Mouse (Mus musculus) midbrain, embryonic 11.5 days (tissue): ENCODE measurements around the gene Tcf20. TPM values are rescaled to one million over a fixed set of nuclear protein-coding genes. Genes with fewer than 3 reads are reported as not detected.

Experiments used
- ATAC-seq: fragments of 200-750 bp; cut with Nextera tagmentation; 2 replicates; pipeline ENCODE4 v1.8.0; 2017; ENCODE audit warnings: moderate TSS enrichment, moderate library complexity; ENCODE audit not compliant: low FRiP score
- DNase-seq: peaks from one replicate; pipeline ENCODE4 v3.0.0; 2015; ENCODE audit warnings: low spot score; ENCODE audit errors: missing footprints
- H3K27ac ChIP-seq: fragments of 300-500 bp; sonication (generic); 2 replicates; pipeline ENCODE4 v1.5.1; 2014; ENCODE audit warnings: low read depth, low read length
- H3K27me3 ChIP-seq: fragments of 300-500 bp; sonication (generic); 2 replicates; pipeline ENCODE4 v1.6.1; 2014; ENCODE audit warnings: mild to moderate bottlenecking, low read length, moderate library complexity, mixed read lengths; ENCODE audit not compliant: control insufficient read depth, insufficient read depth
- H3K36me3 ChIP-seq: fragments of 300-500 bp; sonication (generic); 2 replicates; pipeline ENCODE4 v1.6.1; 2014; ENCODE audit warnings: mild to moderate bottlenecking, low read length, moderate library complexity, mixed read lengths; ENCODE audit not compliant: control insufficient read depth, insufficient read depth
- H3K4me1 ChIP-seq: fragments of 300-500 bp; sonication (generic); 2 replicates; pipeline ENCODE4 v1.6.1; 2014; ENCODE audit warnings: low read length; ENCODE audit not compliant: control insufficient read depth, insufficient read depth
- H3K4me2 ChIP-seq: fragments of 300-500 bp; sonication (generic); 2 replicates; pipeline ENCODE4 v1.6.1; 2014; ENCODE audit warnings: mild to moderate bottlenecking, moderate library complexity
- H3K4me3 ChIP-seq: fragments of 300-500 bp; sonication (generic); 2 replicates; pipeline ENCODE4 v1.5.1; 2014; ENCODE audit warnings: low read depth, low read length
- H3K9ac ChIP-seq: fragments of 300-500 bp; sonication (generic); 2 replicates; pipeline ENCODE4 v1.6.1; 2014; ENCODE audit warnings: low read length
- H3K9me3 ChIP-seq: fragments of 300-500 bp; sonication (generic); 2 replicates; pipeline ENCODE4 v1.6.1; 2016; ENCODE audit warnings: low read length; ENCODE audit not compliant: control insufficient read depth
- WGBS: fragments of 180-500 bp; shearing (Covaris S2); extraction: QIAGEN DNeasy Blood & Tissue Kit; methylation state at CpG from one replicate; pipeline ENCODE4 v1.1.7; 2014; 5-methylcytosine and 5-hydroxymethylcytosine counted together
- polyA plus RNA-seq: library from polyadenylated mRNA; unstranded; fragments of >200 nt; fragmentation: Nextera tagmentation; extraction: Ambion mirVana; gene quantifications from 2 replicates; pipeline ENCODE4 v1.2.1, GENCODE M21; 2014

Tcf20 gene
- polyA plus RNA-seq, 1 experiment from 2014 or later = 13.5 TPM

DNA sequence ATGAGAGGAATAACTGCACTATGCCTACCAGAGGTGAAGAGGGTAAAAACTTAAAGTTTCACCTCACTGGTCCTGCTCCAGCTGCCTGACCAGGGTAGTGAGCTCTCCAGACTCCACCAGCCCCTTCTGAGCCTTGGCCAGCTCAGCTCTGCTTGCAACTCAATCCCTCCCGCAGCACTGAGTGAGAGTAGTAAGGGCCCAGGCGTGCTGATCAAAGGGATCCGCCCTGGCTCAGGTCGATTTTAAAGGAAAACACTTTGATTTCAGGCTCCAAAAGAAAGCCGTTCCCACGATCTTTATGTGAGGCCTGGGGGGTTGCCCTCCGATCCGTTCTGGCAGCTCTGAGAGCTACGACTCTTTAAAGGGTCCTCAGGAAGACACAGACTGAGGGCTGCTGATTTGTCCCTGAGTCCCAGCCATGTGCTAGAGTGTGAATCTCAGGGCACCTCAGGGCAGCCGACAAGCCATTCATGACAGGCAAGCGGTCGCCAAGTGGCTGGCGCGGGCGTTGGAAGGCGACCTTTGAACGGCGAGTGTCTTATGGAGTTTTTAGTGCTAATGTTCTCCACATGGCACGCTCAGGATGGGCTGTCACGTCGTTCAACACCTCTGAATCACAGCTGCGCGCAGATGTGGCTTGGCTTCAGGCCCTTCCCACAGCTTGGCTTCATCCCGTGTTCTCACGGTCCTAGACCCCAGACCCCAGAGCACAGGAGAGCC is 37.5 kb upstream of the Tcf20 start:
- DNase-seq (no peak), ATAC-seq (no peak)
- H3K4me2 ChIP-seq = no peak overlapping the region
- no peaks in the 10 kb centered on the region for H3K36me3 ChIP-seq
- no peak overlapping the region for H3K4me3 ChIP-seq
- 21% methylated on average over 25 of the region's 25 CpGs for WGBS
- H3K9ac ChIP-seq = no peak overlapping the region
- H3K9me3 ChIP-seq = no peaks in the 10 kb centered on the region
- peaks cover 23% of the 10 kb centered on the region for H3K4me1 ChIP-seq
- no peaks in the 10 kb centered on the region for H3K27me3 ChIP-seq
- H3K27ac ChIP-seq = no peak overlapping the region

- H3K9ac ChIP-seq = no peak overlapping the region
- H3K4me1 ChIP-seq = peaks cover 16% of the 10 kb centered on the region
- H3K9me3 ChIP-seq = no peaks in the 10 kb centered on the region
- no peaks in the 10 kb centered on the region for H3K27me3 ChIP-seq
- ATAC-seq = no peak
- DNase-seq = no peak
- WGBS = 29% methylated on average over 8 of the region's 8 CpGs
- no peak overlapping the region for H3K4me3 ChIP-seq
- no peak overlapping the region for H3K27ac ChIP-seq
- H3K4me2 ChIP-seq = no peak overlapping the region
- H3K36me3 ChIP-seq = no peaks in the 10 kb centered on the region
Observed at GRCm38 (mm10) chr15:83022947-83023346, 35.3 kb upstream of the Tcf20 start.

- WGBS = 11% methylated on average over 15 of the region's 15 CpGs
- no peaks in the 10 kb centered on the region for H3K9me3 ChIP-seq
- ATAC-seq (peak; percentile 79), DNase-seq (no peak)
- H3K4me2 ChIP-seq = peak overlapping the region; percentile 16
- H3K36me3 ChIP-seq = no peaks in the 10 kb centered on the region
- 0 out of 2 replicates have a peak overlapping the region, but pooled peaks have one; percentile 12 for H3K9ac ChIP-seq
- H3K4me1 ChIP-seq = peaks cover 23% of the 10 kb centered on the region
- no peak overlapping the region; the same call in 1 of the 2 replicates for H3K27ac ChIP-seq
- peaks cover 2% of the 10 kb centered on the region for H3K27me3 ChIP-seq
- H3K4me3 ChIP-seq = no peak overlapping the region
Observed at GRCm38 (mm10) chr15:83010990-83011664, 23.5 kb upstream of the Tcf20 start.

- Histone ChIP-seq H3K4me1 (peaks cover 23% of the 10 kb centered on the region), H3K9ac (0 out of 2 replicates have a peak overlapping the region, but pooled peaks have one; percentile 12), H3K9me3 (no peaks in the 10 kb centered on the region), H3K4me3 (no peak overlapping the region), H3K4me2 (peak overlapping the region; percentile 16; the same call in 1 of the 2 replicates), H3K36me3 (no peaks in the 10 kb centered on the region), H3K27ac (no peak overlapping the region), H3K27me3 (peaks cover 2% of the 10 kb centered on the region)
- 9% methylated on average over 8 of the region's 8 CpGs for WGBS
- ATAC-seq (no peak), DNase-seq (no peak)
Observed at GRCm38 (mm10) chr15:83010423-83010822, 22.8 kb upstream of the Tcf20 start.

DNA sequence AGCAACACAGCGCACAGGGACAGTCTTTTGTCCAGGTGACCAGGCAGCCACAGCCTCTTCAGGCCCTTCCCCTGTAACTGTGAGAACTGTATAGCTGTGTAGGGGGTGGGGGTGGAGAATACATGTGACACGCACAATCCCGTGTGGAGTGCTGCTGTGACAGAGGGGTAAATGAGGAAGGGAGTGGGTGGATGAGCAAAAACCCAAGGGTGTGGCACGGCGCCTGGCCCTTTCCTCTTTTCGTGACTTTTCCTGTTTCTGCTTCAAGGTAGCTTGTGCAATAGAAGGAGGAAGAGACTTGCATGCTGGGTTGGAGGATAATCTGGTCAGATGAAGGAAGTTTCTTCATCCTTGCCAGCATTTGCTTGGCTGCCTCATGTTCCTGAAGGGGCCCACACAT is 21.9 kb upstream of the Tcf20 start:
- Histone ChIP-seq H3K4me3 (no peak overlapping the region), H3K36me3 (no peaks in the 10 kb centered on the region), H3K4me1 (peaks cover 23% of the 10 kb centered on the region), H3K9me3 (no peaks in the 10 kb centered on the region), H3K27ac (no peak overlapping the region), H3K4me2 (no peak overlapping the region), H3K9ac (no peak overlapping the region), H3K27me3 (peaks cover 2% of the 10 kb centered on the region)
- ATAC-seq = no peak
- DNase-seq = no peak
- 96% methylated on average over 6 of the region's 6 CpGs for WGBS

GRCm38 (mm10) chr15:83008761-83009423 is 21.2 kb upstream of the Tcf20 start:
- H3K27ac ChIP-seq = no peak overlapping the region
- H3K4me2 ChIP-seq = no peak overlapping the region
- no peak overlapping the region for H3K4me3 ChIP-seq
- DNase-seq = no peak
- no peaks in the 10 kb centered on the region for H3K9me3 ChIP-seq
- H3K27me3 ChIP-seq = peaks cover 2% of the 10 kb centered on the region
- H3K4me1 ChIP-seq = peaks cover 23% of the 10 kb centered on the region
- ATAC-seq = no peak
- 83% methylated on average over 13 of the region's 13 CpGs for WGBS
- H3K9ac ChIP-seq = no peak overlapping the region
- no peaks in the 10 kb centered on the region for H3K36me3 ChIP-seq

- Histone ChIP-seq H3K4me2 (no peak overlapping the region), H3K4me1 (peaks cover 34% of the 10 kb centered on the region), H3K9ac (no peak overlapping the region), H3K4me3 (no peak overlapping the region), H3K27me3 (peaks cover 2% of the 10 kb centered on the region), H3K27ac (no peak overlapping the region), H3K9me3 (no peaks in the 10 kb centered on the region), H3K36me3 (no peaks in the 10 kb centered on the region)
- no peak for DNase-seq
- 52% methylated on average over 15 of the region's 15 CpGs for WGBS
- no peak for ATAC-seq
Observed at GRCm38 (mm10) chr15:83007346-83007920, 19.8 kb upstream of the Tcf20 start.

GRCm38 (mm10) chr15:83002665-83003548 is 15.2 kb upstream of the Tcf20 start:
- WGBS = 30% methylated on average over 12 of the region's 12 CpGs
- H3K9me3 ChIP-seq = no peaks in the 10 kb centered on the region
- peak; percentile 95 for DNase-seq
- no peak overlapping the region for H3K4me3 ChIP-seq
- no peaks in the 10 kb centered on the region; the same call in 1 of the 2 replicates for H3K27me3 ChIP-seq
- no peak overlapping the region for H3K9ac ChIP-seq
- H3K27ac ChIP-seq = no peak overlapping the region; the same call in 1 of the 2 replicates
- H3K4me1 ChIP-seq = peaks cover 20% of the 10 kb centered on the region
- H3K36me3 ChIP-seq = no peaks in the 10 kb centered on the region
- H3K4me2 ChIP-seq = no peak overlapping the region
- ATAC-seq = peak; percentile 89
